Mouse (Mus musculus) embryonic facial prominence, embryonic 15.5 days (tissue): Measurements from ENCODE around the gene Ifnb1. TPM values are rescaled to one million over a fixed set of nuclear protein-coding genes. Genes with fewer than 3 reads are reported as not detected.

ENCODE experiments used
- polyA plus RNA-seq: library from polyadenylated mRNA; unstranded; fragments of >200 nt; fragmentation: Nextera tagmentation; extraction: Ambion mirVana; gene quantifications from 2 replicates; pipeline ENCODE4 v1.2.1, GENCODE M21; 2015

The Ifnb1 gene
- polyA plus RNA-seq, 1 experiment from 2014 or later: not detected

Other genes with a start within 250 kb of the Ifnb1 start
- gene Hacd4, start 83.8 kb downstream of the Ifnb1 start, polyA plus RNA-seq: 11.8 and 12.1 TPM in 2 replicates
- not detected in 2 replicates for gene Ifna15, start 35.5 kb upstream of the Ifnb1 start, polyA plus RNA-seq
- gene Ifna14, start 49.0 kb upstream of the Ifnb1 start, polyA plus RNA-seq: not detected in 2 replicates
- not detected in 2 replicates for gene Ifna9, start 69.6 kb upstream of the Ifnb1 start, polyA plus RNA-seq
- gene Ifna12, start 80.6 kb upstream of the Ifnb1 start, polyA plus RNA-seq: not detected in 2 replicates
- gene C87499, start 111.6 kb upstream of the Ifnb1 start, polyA plus RNA-seq: not detected in 2 replicates
- not detected in 2 replicates for gene Ifna13, start 121.7 kb upstream of the Ifnb1 start, polyA plus RNA-seq
- not detected in 2 replicates for gene Ifna16, start 154.2 kb upstream of the Ifnb1 start, polyA plus RNA-seq
- gene Ifna2, start 161.1 kb upstream of the Ifnb1 start, polyA plus RNA-seq: not detected in 2 replicates
- not detected in 2 replicates for gene Ifnab, start 168.6 kb upstream of the Ifnb1 start, polyA plus RNA-seq
- 0.72 and 1.2 TPM in 2 replicates for gene Gm26566, start 199.0 kb upstream of the Ifnb1 start, polyA plus RNA-seq
- 90.9 and 93.4 TPM in 2 replicates for gene Klhl9, start 199.7 kb upstream of the Ifnb1 start, polyA plus RNA-seq
- gene Gm13271, start 232.1 kb upstream of the Ifnb1 start, polyA plus RNA-seq: not detected in 2 replicates
- 0.32 and 0.75 TPM in 2 replicates for gene Gm13283, start 237.3 kb upstream of the Ifnb1 start, polyA plus RNA-seq